Mouse (Mus musculus): ENCODE measurements around the gene Irf8. TPM values are rescaled to one million over a fixed set of nuclear protein-coding genes. Genes with fewer than 3 reads are reported as not detected.
"Not testable (repeated sequence)": the region's sequence is repeated elsewhere in the genome, so short reads cannot be mapped to it uniquely, and the experiment has no call there.

Irf8 gene
- polyA plus RNA-seq, 1 experiment from 2014 or later = 2.7 TPM

- H3K4me3 ChIP-seq (ENCODE audit: low read depth, low read length) = no peak overlapping the region
- H3K4me2 ChIP-seq (ENCODE audit: low read depth, low read length, severe bottlenecking) = no peak overlapping the region
- no peaks in the 10 kb centered on the region for H3K27me3 ChIP-seq (ENCODE audit: control insufficient read depth, insufficient read depth, low read length)
- ATAC-seq (replicated peaks; ENCODE audit: low FRiP score) = no peak
- 53% methylated on average over 5 of the region's 5 CpGs for whole genome bisulfite sequencing
- H3K9ac ChIP-seq (ENCODE audit: low read length) = no peak overlapping the region
- no peaks in the 10 kb centered on the region for H3K36me3 ChIP-seq (ENCODE audit: control insufficient read depth, insufficient read depth, low read length)
- no peaks in the 10 kb centered on the region for H3K9me3 ChIP-seq (ENCODE audit: control insufficient read depth, low read length)
- H3K4me1 ChIP-seq (replicated peaks; ENCODE audit: control insufficient read depth, insufficient read depth, low read length) = no peaks in the 10 kb centered on the region
- DNase-seq (ENCODE audit: low spot score) = no peak
- H3K27ac ChIP-seq (ENCODE audit: low read depth, low read length) = no peak overlapping the region
Measured at GRCm38 (mm10) chr8:120787631-120788030, 51.5 kb downstream of the Irf8 start.

GRCm38 (mm10) chr8:120792710-120793109, 56.6 kb downstream of the Irf8 start:
- 83% methylated on average over 15 of the region's 15 CpGs for WGBS
- no peak overlapping the region for H3K4me3 ChIP-seq (ENCODE audit: low read depth, low read length)
- ATAC-seq (replicated peaks; ENCODE audit: low FRiP score) = no peak
- H3K27ac ChIP-seq (ENCODE audit: low read depth, low read length) = no peak overlapping the region
- H3K4me1 ChIP-seq (replicated peaks; ENCODE audit: control insufficient read depth, insufficient read depth, low read length) = no peaks in the 10 kb centered on the region
- no peak overlapping the region for H3K9ac ChIP-seq (ENCODE audit: low read length)
- no peak overlapping the region for H3K4me2 ChIP-seq (ENCODE audit: low read depth, low read length, severe bottlenecking)
- no peaks in the 10 kb centered on the region; the same call in 1 of the 2 replicates for H3K27me3 ChIP-seq (ENCODE audit: control insufficient read depth, insufficient read depth, low read length)
- no peak for DNase-seq (ENCODE audit: low spot score)
- no peaks in the 10 kb centered on the region for H3K36me3 ChIP-seq (ENCODE audit: control insufficient read depth, insufficient read depth, low read length)
- H3K9me3 ChIP-seq (ENCODE audit: control insufficient read depth, low read length) = no peaks in the 10 kb centered on the region

GRCm38 (mm10) chr8:120795944-120796635, 59.9 kb downstream of the Irf8 start:
- H3K36me3 ChIP-seq (ENCODE audit: control insufficient read depth, insufficient read depth, low read length) = no peaks in the 10 kb centered on the region
- WGBS = 54% methylated on average over 9 of the region's 9 CpGs

GRCm38 (mm10) chr8:120797019-120797727, 61.0 kb downstream of the Irf8 start:
- no peaks in the 10 kb centered on the region; the same call in 1 of the 2 replicates for H3K27me3 ChIP-seq (ENCODE audit: control insufficient read depth, insufficient read depth, low read length)
- no peaks in the 10 kb centered on the region for H3K36me3 ChIP-seq (ENCODE audit: control insufficient read depth, insufficient read depth, low read length)
- no peak for ATAC-seq (replicated peaks; ENCODE audit: low FRiP score)
- no peak overlapping the region for H3K4me2 ChIP-seq (ENCODE audit: low read depth, low read length, severe bottlenecking)
- DNase-seq (ENCODE audit: low spot score) = no peak
- 83% methylated on average over 9 of the region's 9 CpGs for WGBS
- no peaks in the 10 kb centered on the region for H3K9me3 ChIP-seq (ENCODE audit: control insufficient read depth, low read length)
- H3K4me1 ChIP-seq (replicated peaks; ENCODE audit: control insufficient read depth, insufficient read depth, low read length) = no peaks in the 10 kb centered on the region
- H3K4me3 ChIP-seq (ENCODE audit: low read depth, low read length) = no peak overlapping the region
- H3K9ac ChIP-seq (ENCODE audit: low read length) = no peak overlapping the region
- H3K27ac ChIP-seq (ENCODE audit: low read depth, low read length) = no peak overlapping the region

More at GRCm38 (mm10) chr8:120795944-120796635, 59.9 kb downstream of the Irf8 start:
- no peak overlapping the region for H3K9ac ChIP-seq (ENCODE audit: low read length)
- no peak overlapping the region for H3K27ac ChIP-seq (ENCODE audit: low read depth, low read length)
- DNase-seq (ENCODE audit: low spot score) = peak; percentile 92
- no peaks in the 10 kb centered on the region for H3K4me1 ChIP-seq (replicated peaks; ENCODE audit: control insufficient read depth, insufficient read depth, low read length)
- no peak overlapping the region for H3K4me3 ChIP-seq (ENCODE audit: low read depth, low read length)
- no peaks in the 10 kb centered on the region for H3K9me3 ChIP-seq (ENCODE audit: control insufficient read depth, low read length)
- no peaks in the 10 kb centered on the region; the same call in 1 of the 2 replicates for H3K27me3 ChIP-seq (ENCODE audit: control insufficient read depth, insufficient read depth, low read length)
- ATAC-seq (replicated peaks; ENCODE audit: low FRiP score) = peak; percentile 71
- no peak overlapping the region for H3K4me2 ChIP-seq (ENCODE audit: low read depth, low read length, severe bottlenecking)

- Histone ChIP-seq H3K9ac (ENCODE audit: low read length) (no peak overlapping the region; the same call in 1 of the 2 replicates), H3K27me3 (ENCODE audit: control insufficient read depth, insufficient read depth, low read length) (no peaks in the 10 kb centered on the region; the same call in 1 of the 2 replicates), H3K27ac (ENCODE audit: low read depth, low read length) (no peak overlapping the region), H3K4me3 (ENCODE audit: low read depth, low read length) (no peak overlapping the region), H3K4me2 (ENCODE audit: low read depth, low read length, severe bottlenecking) (peak overlapping the region; percentile 18; the same call in 1 of the 2 replicates), H3K9me3 (ENCODE audit: control insufficient read depth, low read length) (no peaks in the 10 kb centered on the region), H3K4me1 (replicated peaks; ENCODE audit: control insufficient read depth, insufficient read depth, low read length) (no peaks in the 10 kb centered on the region), H3K36me3 (ENCODE audit: control insufficient read depth, insufficient read depth, low read length) (no peaks in the 10 kb centered on the region)
- ATAC-seq (replicated peaks; ENCODE audit: low FRiP score) (no peak), DNase-seq (ENCODE audit: low spot score) (peak; percentile 83)
- 6% methylated on average over 17 of the region's 17 CpGs for WGBS
Measured at GRCm38 (mm10) chr8:120800308-120800865, 64.2 kb downstream of the Irf8 start.

DNA sequence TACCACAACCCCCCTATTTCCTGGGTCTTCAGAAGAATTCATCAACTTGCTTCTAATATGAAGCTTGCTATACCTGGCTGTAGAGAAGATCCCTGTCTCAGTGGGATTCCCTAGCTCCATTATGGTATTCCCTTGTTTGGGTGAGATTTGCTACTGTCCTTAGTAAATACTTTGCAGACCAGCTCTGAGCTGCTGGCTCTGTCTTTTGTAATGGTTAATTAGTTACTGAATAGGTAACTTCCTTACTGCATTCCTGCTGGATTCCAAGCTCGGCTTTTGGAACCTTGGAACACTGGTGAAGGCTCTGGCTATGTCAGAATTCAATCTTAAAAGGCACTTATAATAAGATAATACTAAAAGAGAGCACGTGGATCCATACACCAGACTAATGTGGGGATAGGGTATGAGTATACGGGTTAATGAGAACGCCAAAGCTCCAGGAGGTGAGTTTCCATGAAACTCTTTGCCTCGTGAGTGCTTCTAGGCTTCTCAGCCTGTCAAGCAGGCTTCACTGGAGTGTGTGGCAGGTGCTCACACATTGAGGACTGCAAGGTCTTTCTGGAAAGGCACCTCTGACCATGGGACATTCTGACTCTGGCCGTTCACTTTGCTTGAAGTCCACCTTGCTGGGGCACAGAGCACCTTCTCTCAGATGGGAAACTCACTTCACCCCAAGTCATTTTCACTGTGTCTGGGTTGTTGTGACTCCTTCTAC, 67.7 kb downstream of the Irf8 start:
- not testable (repeated sequence) for H3K27me3 ChIP-seq (ENCODE audit: control insufficient read depth, insufficient read depth, low read length); DNase-seq (ENCODE audit: low spot score); H3K36me3 ChIP-seq (ENCODE audit: control insufficient read depth, insufficient read depth, low read length); H3K4me2 ChIP-seq (ENCODE audit: low read depth, low read length, severe bottlenecking); H3K9me3 ChIP-seq (ENCODE audit: control insufficient read depth, low read length); ATAC-seq (replicated peaks; ENCODE audit: low FRiP score); H3K4me3 ChIP-seq (ENCODE audit: low read depth, low read length); H3K4me1 ChIP-seq (replicated peaks; ENCODE audit: control insufficient read depth, insufficient read depth, low read length); H3K9ac ChIP-seq (ENCODE audit: low read length); H3K27ac ChIP-seq (ENCODE audit: low read depth, low read length)
- WGBS = 48% methylated on average over 6 of the region's 6 CpGs

GRCm38 (mm10) chr8:120804741-120805140, 68.6 kb downstream of the Irf8 start:
- 79% methylated on average over 3 of the region's 3 CpGs for WGBS
- Histone ChIP-seq H3K9ac (ENCODE audit: low read length) (no peak overlapping the region), H3K4me3 (ENCODE audit: low read depth, low read length) (no peak overlapping the region), H3K27me3 (ENCODE audit: control insufficient read depth, insufficient read depth, low read length) (no peaks in the 10 kb centered on the region; the same call in 1 of the 2 replicates), H3K4me1 (replicated peaks; ENCODE audit: control insufficient read depth, insufficient read depth, low read length) (no peaks in the 10 kb centered on the region), H3K36me3 (ENCODE audit: control insufficient read depth, insufficient read depth, low read length) (no peaks in the 10 kb centered on the region), H3K9me3 (ENCODE audit: control insufficient read depth, low read length) (no peaks in the 10 kb centered on the region), H3K27ac (ENCODE audit: low read depth, low read length) (no peak overlapping the region), H3K4me2 (ENCODE audit: low read depth, low read length, severe bottlenecking) (no peak overlapping the region)
- DNase-seq (ENCODE audit: low spot score) = no peak
- ATAC-seq (replicated peaks; ENCODE audit: low FRiP score) = no peak

Measured in forebrain, embryonic 11.5 days (tissue).